Mouse (Mus musculus): Measurements from ENCODE around the gene Fgf3. TPM values are rescaled to one million over a fixed set of nuclear protein-coding genes. Genes with fewer than 3 reads are reported as not detected.

Gene Fgf3
- polyA plus RNA-seq, 1 experiment from 2014 or later = not detected

GRCm38 (mm10) chr7:144861769-144862070 is 23.8 kb downstream of the Fgf3 start:
- peak overlapping the region; percentile 23 for H3K4me3 ChIP-seq (replicated peaks)
- no peaks in the 10 kb centered on the region for H3K36me3 ChIP-seq
- ATAC-seq = no peak
- peak overlapping the region; percentile 47 for H3K4me2 ChIP-seq (replicated peaks)
- 0% methylated on average over 27 of the region's 28 CpGs for WGBS
- H3K27me3 ChIP-seq (replicated peaks) = peaks cover 77% of the 10 kb centered on the region
- no peak overlapping the region for H3K27ac ChIP-seq
- H3K9ac ChIP-seq = no peak overlapping the region
- H3K9me3 ChIP-seq = no peaks in the 10 kb centered on the region
- H3K4me1 ChIP-seq (replicated peaks) = peaks cover 14% of the 10 kb centered on the region

GRCm38 (mm10) chr7:144862126-144862525 is 24.2 kb downstream of the Fgf3 start:
- no peak for ATAC-seq
- H3K9me3 ChIP-seq = no peaks in the 10 kb centered on the region
- WGBS = 2% methylated on average over 15 of the region's 15 CpGs
- no peaks in the 10 kb centered on the region for H3K36me3 ChIP-seq
- peaks cover 14% of the 10 kb centered on the region for H3K4me1 ChIP-seq (replicated peaks)
- H3K27me3 ChIP-seq (replicated peaks) = peaks cover 81% of the 10 kb centered on the region
- H3K4me3 ChIP-seq (replicated peaks) = peak overlapping the region; percentile 23; the same call in 1 of the 2 replicates
- no peak overlapping the region for H3K27ac ChIP-seq
- peak overlapping the region; percentile 47 for H3K4me2 ChIP-seq (replicated peaks)
- H3K9ac ChIP-seq = no peak overlapping the region

DNA sequence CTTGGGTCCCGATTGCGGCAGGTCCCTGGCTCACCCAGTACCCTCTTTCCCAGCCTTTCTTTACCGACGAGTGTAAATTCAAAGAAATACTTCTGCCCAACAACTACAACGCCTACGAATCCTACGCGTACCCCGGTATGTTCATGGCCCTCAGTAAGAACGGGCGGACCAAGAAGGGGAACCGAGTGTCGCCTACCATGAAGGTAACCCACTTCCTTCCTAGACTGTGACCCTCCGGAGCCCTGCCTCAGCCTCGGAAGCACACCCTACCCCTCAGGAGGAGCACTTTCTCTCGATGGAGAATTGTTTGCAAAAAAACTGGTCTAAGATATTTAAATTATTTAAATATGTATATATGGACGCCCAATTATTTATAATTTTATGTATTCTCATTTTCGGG is 24.8 kb downstream of the Fgf3 start:
- Histone ChIP-seq H3K27me3 (replicated peaks) (peaks cover 86% of the 10 kb centered on the region), H3K4me2 (replicated peaks) (no peak overlapping the region), H3K27ac (no peak overlapping the region), H3K4me3 (replicated peaks) (no peak overlapping the region), H3K36me3 (no peaks in the 10 kb centered on the region), H3K4me1 (replicated peaks) (peaks cover 14% of the 10 kb centered on the region), H3K9me3 (no peaks in the 10 kb centered on the region), H3K9ac (no peak overlapping the region)
- no peak for ATAC-seq
- 5% methylated on average over 18 of the region's 18 CpGs for WGBS

DNA sequence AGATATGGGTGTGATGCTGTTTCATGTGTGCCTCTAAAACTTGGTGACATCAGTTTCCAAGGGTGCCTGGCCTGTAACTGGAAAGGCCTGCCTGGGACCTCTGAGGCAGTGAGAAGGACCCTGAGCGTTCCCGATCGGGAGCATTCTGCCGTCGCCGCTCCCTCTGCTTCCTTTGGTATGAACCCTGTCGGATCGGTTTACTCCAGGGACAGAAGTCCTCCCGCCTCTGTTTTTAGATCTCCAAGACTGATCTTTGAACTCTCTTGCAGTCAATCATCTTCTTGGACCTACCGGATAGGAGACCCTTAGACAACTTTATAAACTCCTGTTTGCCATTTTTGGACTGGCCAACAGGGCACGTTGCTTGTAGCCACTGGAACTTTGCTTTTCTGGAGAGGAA is 25.3 kb downstream of the Fgf3 start:
- Histone ChIP-seq H3K9me3 (no peaks in the 10 kb centered on the region), H3K4me2 (replicated peaks) (no peak overlapping the region), H3K27ac (no peak overlapping the region), H3K27me3 (replicated peaks) (peaks cover 84% of the 10 kb centered on the region), H3K4me3 (replicated peaks) (no peak overlapping the region), H3K4me1 (replicated peaks) (peaks cover 14% of the 10 kb centered on the region), H3K36me3 (no peaks in the 10 kb centered on the region), H3K9ac (no peak overlapping the region)
- no peak for ATAC-seq
- WGBS = 2% methylated on average over 11 of the region's 11 CpGs

GRCm38 (mm10) chr7:144864160-144864670 is 26.3 kb downstream of the Fgf3 start:
- ATAC-seq = no peak
- H3K36me3 ChIP-seq = no peaks in the 10 kb centered on the region
- H3K27me3 ChIP-seq (replicated peaks) = peaks cover 76% of the 10 kb centered on the region
- no peaks in the 10 kb centered on the region for H3K9me3 ChIP-seq
- no peak overlapping the region for H3K27ac ChIP-seq
- H3K9ac ChIP-seq = no peak overlapping the region
- H3K4me3 ChIP-seq (replicated peaks) = no peak overlapping the region
- H3K4me2 ChIP-seq (replicated peaks) = no peak overlapping the region
- 46% methylated on average over 3 of the region's 3 CpGs for WGBS
- H3K4me1 ChIP-seq (replicated peaks) = peaks cover 14% of the 10 kb centered on the region

DNA sequence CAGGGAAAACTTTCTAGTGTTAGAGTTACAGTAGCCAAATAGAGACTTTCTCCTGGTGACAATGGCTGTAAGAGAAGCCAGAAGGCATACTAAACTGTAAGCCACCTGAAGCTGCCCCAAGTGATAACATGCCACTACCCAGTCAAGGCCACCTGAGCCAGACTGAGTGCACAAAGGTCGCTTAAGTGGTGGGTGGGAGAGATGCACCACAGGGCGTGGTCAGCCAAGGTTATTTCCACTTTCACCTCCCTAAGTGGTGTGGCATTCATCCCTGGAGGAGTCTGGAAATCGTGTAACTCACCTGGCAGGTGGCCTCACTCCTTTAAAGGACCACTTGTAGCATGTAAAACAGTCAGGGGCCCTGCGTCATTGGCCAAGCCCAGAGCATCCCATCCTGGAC is 29.3 kb downstream of the Fgf3 start:
- Histone ChIP-seq H3K4me1 (replicated peaks) (0 out of 2 replicates have a peak, but pooled peaks cover under 1% of the 10 kb centered on the region), H3K9me3 (no peaks in the 10 kb centered on the region), H3K9ac (no peak overlapping the region), H3K4me3 (replicated peaks) (no peak overlapping the region), H3K27me3 (replicated peaks) (peaks cover 47% of the 10 kb centered on the region), H3K27ac (no peak overlapping the region), H3K4me2 (replicated peaks) (no peak overlapping the region), H3K36me3 (no peaks in the 10 kb centered on the region)
- WGBS = 56% methylated on average over 4 of the region's 4 CpGs
- no peak for ATAC-seq

GRCm38 (mm10) chr7:144867602-144868001 is 29.7 kb downstream of the Fgf3 start:
- Histone ChIP-seq H3K4me1 (replicated peaks) (no peaks in the 10 kb centered on the region), H3K4me2 (replicated peaks) (no peak overlapping the region), H3K4me3 (replicated peaks) (no peak overlapping the region), H3K9me3 (no peaks in the 10 kb centered on the region), H3K27me3 (replicated peaks) (peaks cover 43% of the 10 kb centered on the region), H3K36me3 (no peaks in the 10 kb centered on the region), H3K9ac (no peak overlapping the region), H3K27ac (no peak overlapping the region)
- 77% methylated on average over 8 of the region's 8 CpGs for WGBS
- no peak for ATAC-seq

- no peak overlapping the region for H3K4me3 ChIP-seq (replicated peaks)
- H3K4me1 ChIP-seq (replicated peaks) = no peaks in the 10 kb centered on the region
- no peak overlapping the region for H3K9ac ChIP-seq
- no peaks in the 10 kb centered on the region for H3K36me3 ChIP-seq
- no peak overlapping the region for H3K4me2 ChIP-seq (replicated peaks)
- no peak for ATAC-seq
- H3K27me3 ChIP-seq (replicated peaks) = peaks cover 5% of the 10 kb centered on the region; the same call in 1 of the 2 replicates
- H3K9me3 ChIP-seq = no peaks in the 10 kb centered on the region
- no peak overlapping the region for H3K27ac ChIP-seq
- WGBS = 72% methylated on average over 4 of the region's 4 CpGs
Measured at GRCm38 (mm10) chr7:144872420-144872819, 34.5 kb downstream of the Fgf3 start.

DNA sequence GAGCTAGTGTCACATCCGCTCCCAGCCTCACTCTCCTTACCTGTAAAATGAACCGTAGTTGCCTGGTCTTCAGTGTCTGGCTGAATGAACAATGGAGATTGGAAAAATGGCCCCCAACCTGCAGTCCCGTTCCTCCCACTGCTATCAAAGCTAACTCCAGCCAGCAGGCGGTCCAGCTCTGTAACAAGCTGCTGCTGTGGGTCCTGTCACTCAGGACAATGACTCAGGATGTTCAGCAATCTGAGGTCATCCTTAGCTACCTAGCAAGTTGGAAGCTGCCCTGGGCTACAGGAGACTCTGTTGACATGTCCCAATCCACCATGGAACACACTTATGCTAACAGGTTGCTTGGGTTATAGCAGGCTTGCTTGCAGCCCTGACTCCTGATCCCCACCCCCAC is 35.3 kb downstream of the Fgf3 start:
- H3K27me3 ChIP-seq (replicated peaks) = 0 out of 2 replicates have a peak, but pooled peaks cover 3% of the 10 kb centered on the region
- H3K4me3 ChIP-seq (replicated peaks) = no peak overlapping the region
- H3K9ac ChIP-seq = no peak overlapping the region
- no peaks in the 10 kb centered on the region for H3K4me1 ChIP-seq (replicated peaks)
- WGBS = 77% methylated on average over 4 of the region's 4 CpGs
- no peak for ATAC-seq
- H3K9me3 ChIP-seq = no peaks in the 10 kb centered on the region
- no peaks in the 10 kb centered on the region for H3K36me3 ChIP-seq
- H3K4me2 ChIP-seq (replicated peaks) = no peak overlapping the region
- H3K27ac ChIP-seq = no peak overlapping the region

DNA sequence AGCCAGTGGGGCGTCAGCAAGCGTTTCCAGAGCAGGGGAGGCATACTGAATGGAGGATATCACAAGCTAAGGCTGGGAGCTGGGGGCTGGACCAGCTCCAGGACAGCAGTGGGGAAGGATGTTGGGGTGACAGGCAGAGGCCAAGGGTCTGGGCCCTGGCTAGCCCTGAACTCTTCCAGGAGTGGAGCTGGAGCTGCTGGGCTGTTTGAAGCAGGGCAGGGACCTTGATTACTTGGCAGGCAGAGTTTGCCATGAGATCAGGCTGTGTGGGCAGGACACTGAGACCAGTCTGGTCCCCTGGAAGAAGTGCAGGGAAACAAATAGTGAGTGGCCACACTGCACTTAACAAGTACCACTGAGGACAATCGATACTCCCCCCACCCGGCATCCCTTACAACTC is 36.3 kb downstream of the Fgf3 start:
- Histone ChIP-seq H3K9ac (no peak overlapping the region), H3K9me3 (no peaks in the 10 kb centered on the region), H3K27ac (no peak overlapping the region), H3K4me1 (replicated peaks) (no peaks in the 10 kb centered on the region), H3K27me3 (replicated peaks) (0 out of 2 replicates have a peak, but pooled peaks cover 3% of the 10 kb centered on the region), H3K36me3 (no peaks in the 10 kb centered on the region), H3K4me2 (replicated peaks) (no peak overlapping the region), H3K4me3 (replicated peaks) (no peak overlapping the region)
- no peak for ATAC-seq
- WGBS = 52% methylated on average over 4 of the region's 4 CpGs

DNA sequence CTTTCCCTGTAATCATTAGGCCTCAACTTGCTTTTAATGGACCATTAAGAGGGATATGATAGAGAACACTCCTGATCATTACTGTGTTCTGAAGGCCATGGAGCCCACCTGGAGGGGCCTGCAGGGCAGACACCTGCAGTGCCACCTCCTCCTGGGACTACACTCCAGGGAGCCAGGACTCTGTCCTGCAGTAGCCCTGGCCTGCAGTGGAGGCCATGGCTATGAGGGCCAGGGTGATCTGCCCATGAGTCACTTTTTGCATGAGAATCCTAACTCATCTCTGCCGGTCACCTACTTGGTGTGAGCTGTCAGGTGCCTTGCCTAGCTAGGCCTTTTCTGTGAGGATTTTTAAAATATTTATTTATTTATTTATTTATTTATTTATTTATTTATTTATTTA is 40.5 kb downstream of the Fgf3 start:
- Histone ChIP-seq H3K4me2 (replicated peaks) (no peak overlapping the region), H3K27me3 (replicated peaks) (0 out of 2 replicates have a peak, but pooled peaks cover 3% of the 10 kb centered on the region), H3K9me3 (no peaks in the 10 kb centered on the region), H3K9ac (no peak overlapping the region), H3K4me1 (replicated peaks) (no peaks in the 10 kb centered on the region), H3K27ac (no peak overlapping the region), H3K36me3 (no peaks in the 10 kb centered on the region), H3K4me3 (replicated peaks) (no peak overlapping the region)
- ATAC-seq = no peak
- WGBS = 100% methylated on average over 1 of the region's 1 CpGs

DNA sequence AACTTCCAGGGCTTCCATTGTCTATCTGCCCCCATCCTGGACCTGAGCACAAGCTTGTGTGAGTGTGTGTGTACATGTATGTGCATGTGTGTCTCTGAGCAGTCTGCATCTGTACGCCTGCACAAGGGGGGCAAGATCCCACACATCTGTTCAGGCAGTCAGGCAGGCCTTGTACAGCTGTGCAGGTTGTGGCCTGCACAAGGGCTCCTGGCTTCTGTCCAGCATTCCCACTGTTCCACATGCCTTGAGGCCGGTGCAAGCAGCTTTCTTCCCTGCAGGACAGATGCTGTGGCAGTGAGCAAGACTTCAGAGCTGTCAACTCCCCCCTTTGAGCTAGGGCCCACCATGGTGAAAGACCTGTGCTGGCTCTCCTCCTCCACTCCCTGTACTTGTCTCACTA is 45.2 kb downstream of the Fgf3 start:
- Histone ChIP-seq H3K4me1 (replicated peaks) (no peaks in the 10 kb centered on the region), H3K36me3 (no peaks in the 10 kb centered on the region), H3K27me3 (replicated peaks) (peaks cover 3% of the 10 kb centered on the region; the same call in 1 of the 2 replicates), H3K9ac (no peak overlapping the region), H3K9me3 (no peaks in the 10 kb centered on the region), H3K4me2 (replicated peaks) (no peak overlapping the region), H3K4me3 (replicated peaks) (no peak overlapping the region), H3K27ac (no peak overlapping the region)
- 37% methylated on average over 2 of the region's 2 CpGs for WGBS
- ATAC-seq = no peak

DNA sequence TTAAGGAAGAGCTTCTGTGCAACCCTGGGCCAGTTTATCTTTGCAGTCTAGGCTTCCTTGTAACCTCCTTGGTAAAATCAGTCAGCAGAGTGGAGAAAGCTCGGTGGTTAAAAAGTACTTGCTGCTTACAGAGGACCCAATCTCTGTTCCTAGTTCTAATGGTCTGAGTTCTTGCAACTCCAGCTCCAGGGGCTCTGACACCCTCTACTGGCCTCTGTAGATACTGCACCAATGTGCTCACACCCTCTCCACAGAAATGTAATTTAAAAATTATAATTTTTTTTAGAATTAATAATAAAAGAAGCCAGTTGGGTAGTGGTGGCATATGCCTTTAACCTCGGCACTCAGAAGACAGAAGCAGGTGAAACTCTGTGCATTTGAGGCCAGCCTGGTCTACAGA is 49.8 kb downstream of the Fgf3 start:
- no peak overlapping the region for H3K27ac ChIP-seq
- peaks cover 16% of the 10 kb centered on the region for H3K27me3 ChIP-seq (replicated peaks)
- H3K4me2 ChIP-seq (replicated peaks) = no peak overlapping the region
- H3K4me3 ChIP-seq (replicated peaks) = no peak overlapping the region
- WGBS = 87% methylated on average over 2 of the region's 2 CpGs
- no peak for ATAC-seq
- no peaks in the 10 kb centered on the region for H3K9me3 ChIP-seq
- no peaks in the 10 kb centered on the region for H3K4me1 ChIP-seq (replicated peaks)
- H3K9ac ChIP-seq = no peak overlapping the region
- no peaks in the 10 kb centered on the region for H3K36me3 ChIP-seq

All from intestine, embryonic 15.5 days (tissue).